Mouse (Mus musculus): ENCODE measurements around the gene Aifm2. TPM values are rescaled to one million over a fixed set of nuclear protein-coding genes. Genes with fewer than 3 reads are reported as not detected.

Aifm2 gene
- total and polyA plus RNA-seq, 2 experiments from 2014 or later: 19.2 to 21.4 TPM

DNA sequence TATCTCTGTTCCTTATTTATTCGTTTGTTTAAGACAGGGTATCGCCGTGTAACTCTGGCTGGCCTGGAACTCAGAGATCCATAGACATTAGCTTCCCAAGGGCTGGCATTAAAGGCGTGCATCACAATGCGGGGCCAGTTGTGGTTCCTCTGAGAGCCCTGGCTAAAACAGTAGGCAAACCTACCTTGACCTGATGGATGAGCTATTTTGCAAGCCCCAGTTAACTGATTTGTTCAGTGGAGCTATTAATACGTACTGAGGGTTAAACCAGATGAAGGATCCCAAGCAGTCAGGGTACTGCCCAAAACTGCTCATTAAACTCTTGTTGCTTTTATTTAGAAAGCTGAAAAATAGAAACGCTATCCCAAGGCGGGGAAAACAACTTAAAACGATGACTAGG lies 35.5 kb upstream of the Aifm2 start:
- ATAC-seq (ENCODE audit: low FRiP score): no peak; the same call in 1 of the 2 replicates

GRCm38 (mm10) chr10:61680015-61680913 lies 34.8 kb upstream of the Aifm2 start, which contains the start of gene Sar1a:
Gene Sar1a, plus strand, starts transcription at chr10:61680299.
- Histone ChIP-seq H3K36me3 (ENCODE audit: insufficient read depth, low read length) (peaks cover 7% of the 10 kb centered on the region), H3K9me3 (ENCODE audit: low read length) (no peaks in the 10 kb centered on the region), H3K4me1 (ENCODE audit: insufficient read depth, low read length) (peaks cover 3% of the 10 kb centered on the region; the same call in 1 of the 2 replicates), H3K27me3 (ENCODE audit: insufficient read depth, low read length) (no peaks in the 10 kb centered on the region), H3K4me3 (ENCODE audit: low read depth, low read length) (peak within 1 kb of the TSS; percentile 92), H3K4me2 (ENCODE audit: low read depth, low read length, poor library complexity, severe bottlenecking) (peak within 1 kb of the TSS; percentile 78), H3K27ac (ENCODE audit: low read depth, low read length) (peak within 1 kb of the TSS; percentile 83), H3K9ac (replicated peaks; ENCODE audit: low read length, poor library complexity, severe bottlenecking) (peak within 1 kb of the TSS; percentile 90)
- WGBS: under 1% methylated on average over 62 of the region's 84 CpGs
- ATAC-seq (ENCODE audit: low FRiP score) (peak; percentile 100), DNase-seq (ENCODE audit: low spot score) (peak; percentile 98)
- no peak for TF ChIP-seq CTCF (IDR thresholded peaks at IDR 0.05)

More for the DNA sequence above, 35.5 kb upstream of the Aifm2 start:
- H3K4me2 ChIP-seq (ENCODE audit: low read depth, low read length, poor library complexity, severe bottlenecking): peak overlapping the region; percentile 78
- no peak for DNase-seq (ENCODE audit: low spot score)
- H3K4me1 ChIP-seq (ENCODE audit: insufficient read depth, low read length): peaks cover 3% of the 10 kb centered on the region; the same call in 1 of the 2 replicates
- peak overlapping the region; percentile 90 for H3K9ac ChIP-seq (replicated peaks; ENCODE audit: low read length, poor library complexity, severe bottlenecking)
- TF ChIP-seq CTCF (IDR thresholded peaks at IDR 0.05): no peak
- H3K9me3 ChIP-seq (ENCODE audit: low read length): no peaks in the 10 kb centered on the region
- H3K4me3 ChIP-seq (ENCODE audit: low read depth, low read length): peak overlapping the region; percentile 92
- H3K27me3 ChIP-seq (ENCODE audit: insufficient read depth, low read length): no peaks in the 10 kb centered on the region
- peaks cover 8% of the 10 kb centered on the region for H3K36me3 ChIP-seq (ENCODE audit: insufficient read depth, low read length)
- 33% methylated on average over 9 of the region's 9 CpGs for WGBS
- peak overlapping the region; percentile 40; the same call in 1 of the 2 replicates for H3K27ac ChIP-seq (ENCODE audit: low read depth, low read length)

DNA sequence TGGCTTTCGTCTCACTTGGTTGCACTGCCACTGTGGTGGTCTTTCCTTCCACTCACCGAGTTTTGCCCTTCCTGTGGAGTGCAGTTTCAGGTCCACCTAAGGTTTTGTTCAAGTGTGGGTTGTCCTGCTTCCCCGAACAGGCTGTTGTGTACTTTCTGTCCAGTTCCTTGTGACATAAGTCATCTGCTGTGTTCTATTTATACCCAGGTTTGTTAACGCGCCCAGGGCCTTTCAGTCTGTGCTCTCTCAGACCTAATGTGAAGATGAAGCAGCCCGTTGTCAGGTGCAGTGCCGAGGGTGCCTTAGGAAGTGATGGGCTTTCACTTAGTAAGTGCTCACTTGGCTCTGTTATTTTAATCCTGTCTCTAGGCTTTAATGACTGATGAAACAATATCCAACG lies 25.7 kb upstream of the Aifm2 start:
- Histone ChIP-seq H3K4me3 (ENCODE audit: low read depth, low read length) (no peak overlapping the region), H3K36me3 (ENCODE audit: insufficient read depth, low read length) (peaks cover 61% of the 10 kb centered on the region), H3K9ac (replicated peaks; ENCODE audit: low read length, poor library complexity, severe bottlenecking) (no peak overlapping the region), H3K27me3 (ENCODE audit: insufficient read depth, low read length) (no peaks in the 10 kb centered on the region), H3K27ac (ENCODE audit: low read depth, low read length) (no peak overlapping the region), H3K4me2 (ENCODE audit: low read depth, low read length, poor library complexity, severe bottlenecking) (no peak overlapping the region), H3K9me3 (ENCODE audit: low read length) (no peaks in the 10 kb centered on the region), H3K4me1 (ENCODE audit: insufficient read depth, low read length) (no peaks in the 10 kb centered on the region)
- TF ChIP-seq CTCF (IDR thresholded peaks at IDR 0.05): no peak
- WGBS: 91% methylated on average over 8 of the region's 8 CpGs
- DNase-seq (ENCODE audit: low spot score) (no peak), ATAC-seq (ENCODE audit: low FRiP score) (no peak)

DNA sequence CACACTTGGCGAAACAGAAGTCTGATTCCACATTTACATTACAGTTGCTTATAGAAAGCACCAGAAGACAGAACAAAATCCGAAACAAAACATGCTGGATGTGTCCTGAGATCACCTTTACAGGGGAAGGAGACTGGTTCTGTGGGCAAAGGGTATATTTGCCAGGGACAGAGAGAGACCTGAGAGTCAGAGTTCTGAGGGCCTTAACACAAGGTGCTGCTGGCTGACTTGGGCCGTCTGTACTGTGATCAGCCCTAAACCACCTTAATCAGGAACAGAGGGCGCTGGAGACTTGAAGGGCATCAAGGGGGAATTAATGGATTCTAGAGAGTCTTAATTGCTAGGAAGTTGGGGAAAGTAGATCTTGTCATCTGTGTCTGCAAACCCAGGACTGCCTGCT lies 21.5 kb upstream of the Aifm2 start:
- Histone ChIP-seq H3K27me3 (ENCODE audit: insufficient read depth, low read length) (no peaks in the 10 kb centered on the region), H3K4me3 (ENCODE audit: low read depth, low read length) (no peak overlapping the region), H3K27ac (ENCODE audit: low read depth, low read length) (no peak overlapping the region), H3K9ac (replicated peaks; ENCODE audit: low read length, poor library complexity, severe bottlenecking) (no peak overlapping the region), H3K36me3 (ENCODE audit: insufficient read depth, low read length) (peaks cover 43% of the 10 kb centered on the region), H3K9me3 (ENCODE audit: low read length) (no peaks in the 10 kb centered on the region), H3K4me1 (ENCODE audit: insufficient read depth, low read length) (peaks cover 14% of the 10 kb centered on the region), H3K4me2 (ENCODE audit: low read depth, low read length, poor library complexity, severe bottlenecking) (no peak overlapping the region)
- ATAC-seq (ENCODE audit: low FRiP score): no peak
- 76% methylated on average over 4 of the region's 4 CpGs for WGBS
- TF ChIP-seq CTCF (IDR thresholded peaks at IDR 0.05): no peak
- no peak for DNase-seq (ENCODE audit: low spot score)

DNA sequence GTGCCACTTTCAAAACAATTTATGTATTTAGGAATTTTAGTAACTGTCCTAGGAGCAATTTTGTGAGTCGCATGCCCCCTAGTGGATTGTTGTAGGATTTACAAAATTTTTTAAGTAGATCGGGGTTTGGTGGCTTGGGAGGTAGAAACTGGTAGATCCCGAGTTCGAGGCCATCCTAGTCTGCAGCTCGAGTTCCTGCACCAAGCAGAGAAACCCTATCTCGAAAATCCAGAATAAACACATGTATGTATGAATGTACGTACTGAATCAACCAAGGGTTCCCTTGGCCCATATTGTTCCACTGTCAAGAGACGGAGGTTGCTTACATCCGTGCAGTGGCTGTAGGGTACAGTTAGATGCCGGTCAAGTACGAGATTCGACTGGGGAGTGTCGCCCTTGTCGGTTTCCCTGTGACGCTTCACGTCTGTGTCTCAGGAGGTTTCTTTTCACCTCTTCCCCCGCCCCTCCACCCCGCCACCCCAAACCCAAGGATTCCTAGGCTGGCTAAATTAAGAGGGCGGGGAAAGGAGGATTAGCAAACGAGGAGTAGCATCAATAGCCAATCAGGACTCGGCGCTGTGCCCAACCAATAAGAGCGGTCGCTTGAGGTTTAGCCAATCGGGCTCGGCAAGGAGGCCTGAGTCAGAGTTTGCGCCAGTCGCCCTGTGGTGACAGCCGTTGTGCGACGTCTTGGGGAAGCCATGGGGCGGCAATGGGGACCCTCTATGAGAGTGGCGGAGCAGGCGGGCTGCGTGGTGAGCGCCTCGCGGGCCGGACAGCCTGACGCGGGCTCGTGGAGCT lies 20.0 kb upstream of the Aifm2 start, which contains the start of gene Tysnd1:
TSS of gene Tysnd1 (plus strand) at position 645 of the 801 bp plus-strand sequence.
- H3K4me2 ChIP-seq (ENCODE audit: low read depth, low read length, poor library complexity, severe bottlenecking): peak within 1 kb of the TSS; percentile 100
- DNase-seq (ENCODE audit: low spot score) (peak; percentile 100), ATAC-seq (ENCODE audit: low FRiP score) (peak; percentile 97)
- TF ChIP-seq CTCF (IDR thresholded peaks at IDR 0.05): peak; percentile 71
- no peaks in the 10 kb centered on the region for H3K9me3 ChIP-seq (ENCODE audit: low read length)
- under 1% methylated on average over 42 of the region's 42 CpGs for WGBS
- peak within 1 kb of the TSS; percentile 64 for H3K27ac ChIP-seq (ENCODE audit: low read depth, low read length)
- H3K9ac ChIP-seq (replicated peaks; ENCODE audit: low read length, poor library complexity, severe bottlenecking): peak within 1 kb of the TSS; percentile 70
- no peaks in the 10 kb centered on the region for H3K27me3 ChIP-seq (ENCODE audit: insufficient read depth, low read length)
- peak within 1 kb of the TSS; percentile 84 for H3K4me3 ChIP-seq (ENCODE audit: low read depth, low read length)
- H3K4me1 ChIP-seq (ENCODE audit: insufficient read depth, low read length): peaks cover 14% of the 10 kb centered on the region
- H3K36me3 ChIP-seq (ENCODE audit: insufficient read depth, low read length): peaks cover 35% of the 10 kb centered on the region
